8 mouse cellular contexts compared by ENCODE assay signal in the genomic region with DNA sequence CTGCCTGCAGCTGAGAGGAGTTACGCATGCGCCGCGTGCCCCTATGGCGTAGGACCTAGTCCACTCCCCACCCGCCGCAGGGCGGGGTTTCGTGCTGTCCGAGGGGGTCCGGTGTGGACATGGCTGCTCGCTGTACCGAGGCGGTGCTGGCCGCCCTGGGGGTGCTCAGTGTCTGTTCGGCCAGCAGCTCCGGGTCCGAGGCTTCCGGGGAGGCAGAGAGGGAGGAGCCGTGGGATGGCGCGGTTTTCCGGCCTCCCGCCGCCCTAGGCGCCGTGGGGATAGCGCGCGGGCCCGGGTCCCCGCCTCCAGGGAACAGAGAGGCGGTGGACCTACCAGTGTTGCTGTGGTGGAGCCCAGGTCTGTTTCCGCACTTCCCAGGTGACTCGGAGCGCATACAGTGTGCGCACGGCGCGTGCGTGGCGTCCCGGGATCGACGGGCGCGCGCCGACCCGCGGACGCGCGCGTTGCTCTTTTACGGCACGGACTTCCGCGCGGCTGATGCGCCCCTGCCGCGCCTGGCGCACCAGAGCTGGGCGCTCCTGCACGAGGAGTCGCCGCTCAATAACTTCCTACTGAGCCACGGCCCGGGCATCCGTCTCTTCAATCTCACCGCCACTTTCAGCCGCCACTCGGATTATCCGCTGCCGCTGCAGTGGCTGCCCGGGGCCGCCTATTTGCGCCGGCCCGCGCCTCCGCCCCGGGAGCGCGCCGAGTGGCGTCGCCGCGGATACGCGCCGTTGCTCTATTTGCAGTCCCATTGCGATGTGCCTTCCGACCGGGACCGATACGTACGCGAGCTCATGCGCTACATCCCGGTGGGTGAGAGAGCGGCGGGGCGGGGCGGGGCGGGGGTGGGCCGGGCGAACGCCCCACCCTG. TPM values are rescaled to one million over a fixed set of nuclear protein-coding genes. Genes with fewer than 3 reads are reported as not detected.
DNase-seq lines count a peak whose midpoint lies in the region; ATAC-seq and TF ChIP-seq lines count a peak whose summit lies in the region.

Gene Fut11, plus strand, starts transcription at position 85 of the 877 bp plus-strand sequence.

- peaks cover 34% of the 10 kb centered on the region for H3K36me3 ChIP-seq in hindbrain, postnatal 0 days (ENCODE audit: insufficient read depth, low read length)

- H3K4me2 ChIP-seq in hindbrain, postnatal 0 days (ENCODE audit: low read depth, low read length), result peak within 1 kb of the TSS; percentile 82

- under 1% methylated on average over 106 of the region's 111 CpGs for WGBS in hindbrain, postnatal 0 days

- peak within 1 kb of the TSS; percentile 78 for H3K9ac ChIP-seq in hindbrain, postnatal 0 days (replicated peaks; ENCODE audit: low read length)

- no peaks in the 10 kb centered on the region for H3K9me3 ChIP-seq in hindbrain, postnatal 0 days (ENCODE audit: low read length)

- TF ChIP-seq CTCF in hindbrain, postnatal 0 days (IDR thresholded peaks at IDR 0.05; ENCODE audit: low read depth), result 0 out of 2 replicates have a peak, but pooled peaks have one; percentile 1

- H3K27ac ChIP-seq in hindbrain, postnatal 0 days, result peak within 1 kb of the TSS; percentile 98

- peak; percentile 83 for ATAC-seq in activated CD4-positive, CD25-positive, alpha-beta regulatory T cell, adult 4 months
- ATAC-seq in common myeloid progenitor, adult 5-6 weeks (replicated peaks; ENCODE audit: low read depth, poor library complexity, severe bottlenecking), result peak; percentile 76
- peak; percentile 94 for ATAC-seq in hindbrain, postnatal 0 days
- ATAC-seq in megakaryocyte, adult 5-6 weeks (ENCODE audit: poor library complexity, severe bottlenecking), result peak; percentile 69

- DNase-seq in gastrocnemius, adult 8-10 months (ENCODE audit: low spot score in 2 of 2), result peak; percentile 57 to 75
- peak; percentile 96 for DNase-seq in hindbrain, postnatal 0 days (ENCODE audit: low spot score)
- DNase-seq in left cerebral cortex, adult 8-10 months (ENCODE audit: low spot score in 2 of 2), result peak; percentile 72 to 86
- peak; percentile 87 for DNase-seq in right cerebral cortex, adult 18-20 months
- peak; percentile 74 for DNase-seq in urinary bladder, adult 2 months (ENCODE audit: low spot score)

- peaks cover 12% of the 10 kb centered on the region for H3K4me1 ChIP-seq in hindbrain, postnatal 0 days (ENCODE audit: insufficient read depth, low read length)

- H3K4me3 ChIP-seq in hindbrain, postnatal 0 days (ENCODE audit: low read length), result peak within 1 kb of the TSS; percentile 73

- H3K27me3 ChIP-seq in hindbrain, postnatal 0 days (ENCODE audit: insufficient read depth, low read length), result no peaks in the 10 kb centered on the region

RNA-seq across cellular contexts. Expression of gene Fut11, which starts in this region (rescaled TPM):
- polyA plus RNA-seq in activated CD4-positive, CD25-positive, alpha-beta regulatory T cell, adult 4 months (2017; shearing (Covaris generic)), result 1 to 10 TPM; 5.6 to 6.6 TPM
- total RNA-seq in common myeloid progenitor, adult 5-6 weeks (2017), result 6.2 and 9.5 TPM in 2 replicates
- 1 to 10 TPM; 1.3 to 2.0 (median 1.5) TPM for total RNA-seq in gastrocnemius, adult 8-10 months (2022)
- total RNA-seq in hindbrain, postnatal 0 days (2014; rRNA removed), result 18.0 and 19.2 TPM in 2 replicates
- 24.5 and 26.2 TPM in 2 replicates for polyA plus RNA-seq in hindbrain, postnatal 0 days (2015; fragmentation: Nextera tagmentation; extraction: Ambion mirVana)
- total RNA-seq in left cerebral cortex, adult 8-10 months (2022), result 10 to 100 TPM; 14.4 to 15.4 (median 15.1) TPM
- 9.1 and 12.5 TPM in 2 replicates for total RNA-seq in megakaryocyte, adult 5-6 weeks (2015)
- 4.9 and 6.5 TPM in 2 replicates for total RNA-seq in megakaryocyte, adult 5-6 weeks (2017)
- 17.1 and 17.2 TPM in 2 replicates for polyA plus RNA-seq in urinary bladder, adult 2 months (2012; rRNA removed)

Comparison
In these comparisons a context has a peak if more than half of its experiments do, and no peak if none do; other contexts are left out.
1. Peak in every context shown above with its lines: DNase-seq, ATAC-seq, H3K4me3 ChIP-seq and H3K27ac ChIP-seq.